Mouse (Mus musculus) yolk sac, embryonic 10.5 days (tissue): ENCODE results near the gene Tnni3k.

Experiments used
- DNase-seq: peaks from one replicate; pipeline ENCODE4 v3.0.0-alpha.2; 2017; ENCODE audit warnings: low spot score

Tnni3k gene

GRCm38 (mm10) chr3:154761108-154761507 lies 294.1 kb downstream of the Tnni3k start:
- DNase-seq = no peak

DNA sequence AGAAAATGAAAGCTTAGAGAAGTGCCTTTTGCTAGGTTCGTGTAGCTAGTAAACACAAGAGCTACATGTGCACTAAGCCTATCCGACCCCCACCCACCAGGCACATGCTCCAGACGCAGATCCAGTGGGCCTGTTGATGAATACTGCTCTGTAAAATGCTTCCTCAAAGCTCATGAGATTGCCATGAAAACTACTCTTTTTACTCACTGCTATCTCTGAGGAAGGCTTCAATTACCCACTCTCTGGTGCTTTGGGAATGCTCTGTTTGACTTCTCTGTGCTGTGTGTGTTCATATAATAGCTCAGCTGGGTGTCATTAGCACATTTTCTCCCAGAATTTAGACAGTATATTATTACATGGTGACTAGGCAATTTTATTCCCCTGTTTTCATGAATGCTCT lies 297.1 kb downstream of the Tnni3k start:
- DNase-seq = no peak

GRCm38 (mm10) chr3:154755225-154755624 lies 300.0 kb downstream of the Tnni3k start:
- no peak for DNase-seq

- no peak for DNase-seq
Observed at GRCm38 (mm10) chr3:154754505-154754904, 300.7 kb downstream of the Tnni3k start.

GRCm38 (mm10) chr3:154744317-154744716 lies 310.9 kb downstream of the Tnni3k start:
- DNase-seq = no peak

GRCm38 (mm10) chr3:154742927-154743326 lies 312.3 kb downstream of the Tnni3k start:
- DNase-seq = no peak

DNA sequence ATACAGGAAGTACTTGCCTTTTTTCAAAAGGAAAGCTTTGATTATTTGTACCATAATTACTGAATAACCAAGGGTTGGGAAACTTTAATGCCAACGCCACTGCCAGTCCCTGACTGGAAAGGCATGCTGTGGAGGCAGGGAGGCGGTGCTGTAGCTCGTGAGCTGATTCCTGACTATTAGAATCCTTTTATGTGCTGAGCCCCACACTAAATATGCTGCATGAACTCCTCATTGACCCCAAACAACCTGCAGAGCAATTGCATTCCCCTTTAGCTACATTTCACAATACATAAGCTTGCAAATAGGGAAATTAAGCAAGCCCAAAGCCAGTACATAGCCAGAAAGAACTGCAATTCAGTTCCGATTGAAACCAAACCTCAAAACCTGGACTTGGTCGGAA lies 313.7 kb downstream of the Tnni3k start:
- DNase-seq = no peak
